Mouse (Mus musculus) kidney, adult 2 months (tissue): Measurements from ENCODE around the gene Tmem144.

Experiments
- CTCF ChIP-seq: fragments of 200-500 bp; conservative IDR thresholded peaks from 2 replicates; pipeline ENCODE4 v1.5.1; 2011; ENCODE audit warnings: low read depth, mild to moderate bottlenecking, control low read depth, low read length, moderate library complexity, mixed read lengths; ENCODE audit not compliant: insufficient read depth, insufficient read length
- POLR2A ChIP-seq: fragments of 200-500 bp; IDR thresholded peaks from one replicate; pipeline ENCODE4 v1.6.1; 2011; ENCODE audit warnings: low read depth, low read length, control low read depth

GRCm38 (mm10) chr3:79897534-79898370 lies 45.2 kb upstream of the Tmem144 start:
- TF ChIP-seq POLR2A (no peak), CTCF (no peak)
